Mouse (Mus musculus) layer of hippocampus, postnatal 36 days (tissue): ENCODE measurements around the gene Hnrnpa0. TPM values are rescaled to one million over a fixed set of nuclear protein-coding genes. Genes with fewer than 3 reads are reported as not detected.
"Not testable (repeated sequence)": the region's sequence is repeated elsewhere in the genome, so short reads cannot be mapped to it uniquely, and the experiment has no call there.

Source experiments
- DNase-seq, 2 experiments: peaks; one replicate each; pipeline ENCODE4 v3.0.0; 2022
- total RNA-seq, 2 experiments: library from RNA; stranded (reverse); gene quantifications; 2 replicates each; pipeline ENCODE4 v1.2.3; 2021

Gene Hnrnpa0
- total RNA-seq: 100 to 1,000 TPM; 112 to 119 TPM

DNA sequence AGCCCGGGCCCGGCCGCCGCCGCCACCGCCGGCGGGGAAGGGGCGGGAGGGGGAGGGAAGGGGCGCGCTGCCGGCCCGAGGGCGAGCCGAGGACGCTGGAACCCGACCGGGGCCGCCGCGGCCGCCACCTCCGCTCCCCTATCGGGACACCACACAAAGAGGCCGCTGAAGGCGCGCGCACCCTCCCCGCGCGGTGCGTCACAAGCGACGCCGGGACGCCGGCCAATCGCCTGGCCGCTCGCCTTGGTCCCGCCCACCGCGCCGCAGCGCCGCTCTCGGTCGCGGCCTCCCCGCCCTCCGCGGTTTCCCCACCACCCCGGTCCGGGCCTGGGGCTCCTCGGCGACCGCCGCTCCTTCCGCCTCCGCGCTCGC lies at the start of gene Hnrnpa0:
Hnrnpa0 (minus strand) TSS at position 161 of the 372 bp plus-strand sequence.
- DNase-seq: peak; percentile 93 to 95

GRCm38 (mm10) chr13:58177511-58178208 lies 49.3 kb upstream of the Hnrnpa0 start:
- DNase-seq: peak; percentile 99 to 100

DNA sequence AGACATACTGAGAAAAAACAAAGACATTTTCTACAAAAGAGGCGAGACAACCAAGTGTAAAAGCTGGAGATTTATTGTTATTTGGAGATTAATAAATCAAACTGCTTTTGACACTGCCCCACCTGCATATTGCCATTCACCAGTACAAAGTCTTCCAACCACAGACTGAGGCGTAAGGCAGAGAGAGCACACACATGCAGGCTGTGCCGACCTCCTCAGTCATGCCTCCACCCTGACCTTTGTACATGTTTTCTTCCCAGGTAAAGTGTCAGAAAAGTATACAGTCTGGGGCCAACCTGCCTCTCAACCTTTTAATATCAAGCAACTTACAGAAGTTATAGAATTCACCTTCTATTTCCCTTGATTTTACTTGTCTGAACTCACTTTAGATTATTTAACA lies 47.7 kb upstream of the Hnrnpa0 start:
- no peak for DNase-seq

DNA sequence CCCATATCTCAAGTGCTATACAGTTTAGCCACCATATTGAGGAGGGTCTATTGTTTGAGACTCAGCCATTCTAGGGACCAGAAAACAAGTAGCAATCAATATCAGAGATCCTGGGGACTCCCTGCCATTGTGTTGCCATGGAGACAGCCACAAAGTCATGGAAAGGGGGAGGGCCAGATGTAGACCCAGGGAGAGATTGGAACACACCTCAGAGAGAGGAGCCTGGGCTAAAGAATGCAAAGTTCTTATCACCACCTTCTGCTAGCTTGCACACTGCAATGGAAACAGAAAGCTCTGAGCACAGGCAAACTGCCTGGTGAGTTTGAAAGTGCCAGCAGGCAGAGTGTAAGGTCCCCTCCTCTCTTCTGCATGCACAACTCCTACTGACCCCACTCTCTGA lies 39.8 kb upstream of the Hnrnpa0 start:
- no peak for DNase-seq

GRCm38 (mm10) chr13:58163343-58163742 lies 35.0 kb upstream of the Hnrnpa0 start:
- DNase-seq: no peak

- no peak for DNase-seq
Observed at GRCm38 (mm10) chr13:58160761-58161160, 32.4 kb upstream of the Hnrnpa0 start.

- peak; percentile 83 to 85 for DNase-seq
Observed at GRCm38 (mm10) chr13:58158099-58158912, 29.9 kb upstream of the Hnrnpa0 start.

DNA sequence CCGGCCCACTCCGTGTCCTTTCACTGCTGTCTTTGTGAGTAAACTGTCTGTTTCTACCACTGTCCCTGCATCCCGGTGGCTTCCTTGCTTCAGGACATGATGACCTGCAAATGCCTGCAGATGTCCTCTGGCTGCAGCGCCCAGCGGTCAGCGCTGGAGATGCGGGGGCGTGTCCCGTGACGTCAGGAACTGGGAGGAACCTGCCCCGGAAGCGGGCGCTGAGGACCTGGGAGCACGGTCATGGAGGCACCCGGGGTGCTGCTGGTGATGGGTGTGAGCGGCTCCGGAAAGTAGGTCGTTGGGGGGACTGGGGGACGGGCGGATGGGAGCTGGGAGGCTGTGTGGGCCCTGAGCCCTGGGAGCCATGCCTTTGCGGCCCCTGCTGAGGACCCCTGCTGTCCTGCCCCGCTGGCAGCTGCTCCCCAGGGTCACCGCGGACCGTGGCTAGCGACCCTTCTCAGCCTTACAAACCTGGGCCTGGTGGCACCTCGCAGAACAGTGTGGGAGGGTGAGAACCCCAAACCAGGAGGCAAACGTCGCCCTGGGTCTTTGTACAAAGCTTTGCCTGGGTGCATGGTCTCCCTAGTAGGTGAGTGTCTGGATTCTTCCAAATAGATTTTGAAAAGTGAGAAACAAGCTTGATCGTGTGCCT lies 29.2 kb upstream of the Hnrnpa0 start, which contains the start of gene Idnk:
Idnk (plus strand) TSS at position 203 of the 652 bp plus-strand sequence.
- peak; percentile 79 to 81 for DNase-seq

DNA sequence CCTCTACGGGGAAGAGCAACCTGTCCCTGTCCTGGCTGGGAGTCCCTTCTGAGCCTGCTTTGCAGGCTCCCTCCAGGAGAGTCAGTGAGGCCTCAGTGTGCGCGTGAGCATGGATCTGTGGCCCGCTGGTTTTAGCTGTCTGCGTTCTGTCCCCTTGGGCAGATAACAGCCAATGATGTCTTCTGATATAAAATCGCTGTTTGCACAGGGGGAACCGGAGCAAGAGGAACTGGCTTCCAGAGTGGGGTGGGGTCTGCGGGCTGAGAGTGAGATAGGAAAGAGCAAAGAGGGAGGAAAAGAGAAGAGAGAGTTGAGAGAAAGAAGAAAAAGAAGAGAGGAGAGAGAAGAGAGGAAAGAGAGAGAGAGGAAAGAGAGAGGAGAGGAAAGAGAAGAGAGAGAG lies 28.7 kb upstream of the Hnrnpa0 start:
- DNase-seq: no peak

DNA sequence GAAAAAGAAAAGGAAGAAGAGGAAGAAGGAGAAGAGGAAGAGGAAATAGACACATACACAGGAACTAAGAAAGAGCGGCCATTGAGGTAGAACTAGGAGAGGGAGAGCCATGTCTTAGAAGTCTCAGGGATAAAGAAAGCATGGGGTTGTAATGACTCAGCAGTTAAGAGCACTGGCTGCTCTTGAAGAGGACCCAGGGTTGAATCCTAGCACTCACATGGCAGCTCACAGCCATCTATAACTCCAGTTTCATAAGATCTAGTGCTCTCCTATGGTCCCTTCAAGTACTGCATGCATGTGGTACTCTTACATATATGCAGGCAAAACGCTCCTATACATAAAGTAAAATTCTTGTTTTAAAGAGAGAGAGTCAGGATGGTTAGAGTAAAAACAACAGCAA lies 27.7 kb upstream of the Hnrnpa0 start:
- no peak for DNase-seq

GRCm38 (mm10) chr13:58150442-58150841 lies 22.1 kb upstream of the Hnrnpa0 start:
- no peak for DNase-seq

GRCm38 (mm10) chr13:58149629-58150028 lies 21.3 kb upstream of the Hnrnpa0 start:
- DNase-seq: no peak

- no peak for DNase-seq
Observed at GRCm38 (mm10) chr13:58149033-58149558, 20.7 kb upstream of the Hnrnpa0 start.

DNA sequence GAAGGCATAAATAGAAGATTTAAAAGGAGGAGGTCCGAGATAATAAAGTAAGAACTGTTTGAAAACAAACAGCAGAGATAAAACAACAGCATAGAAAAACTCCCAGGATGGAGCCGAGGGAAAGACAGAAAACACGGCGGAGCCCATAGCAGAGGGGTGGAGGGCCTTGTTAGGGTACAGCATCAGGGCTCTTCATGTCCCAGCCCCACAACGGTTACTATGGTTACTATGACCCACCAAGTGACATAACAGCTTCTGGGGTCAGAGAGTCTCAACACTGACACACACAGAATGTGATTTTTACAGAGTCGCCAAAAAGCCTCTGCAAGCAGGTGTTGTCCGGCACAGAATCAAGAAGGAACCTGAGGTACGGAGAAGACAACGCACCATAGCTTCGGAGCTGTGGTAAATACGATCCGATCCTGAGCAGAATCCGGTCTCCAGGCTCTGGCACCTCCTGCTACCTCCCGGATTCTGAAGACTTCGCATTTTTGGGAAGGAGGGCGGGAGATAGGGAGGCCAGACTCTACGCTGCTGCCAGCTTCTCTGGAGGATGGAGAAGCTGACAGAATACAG lies 20.0 kb upstream of the Hnrnpa0 start:
- no peak for DNase-seq

DNA sequence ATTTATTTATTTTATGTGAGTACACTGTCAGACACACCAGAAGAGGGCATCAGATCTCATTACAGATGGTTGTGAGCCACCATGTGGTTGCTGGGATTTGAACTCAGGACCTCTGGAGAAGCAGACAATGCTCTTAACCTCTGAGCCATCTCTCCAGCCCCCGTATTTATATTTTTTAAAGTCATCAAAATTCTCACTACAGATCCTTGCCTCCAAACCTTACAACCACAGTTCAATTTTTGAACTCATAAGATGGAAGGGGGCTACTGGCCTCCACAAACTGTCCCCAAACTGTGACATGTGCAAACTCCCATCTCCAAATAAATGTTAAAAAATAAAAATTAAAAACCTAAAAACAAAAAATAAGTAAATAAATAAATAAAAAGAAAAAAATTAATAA lies 19.4 kb upstream of the Hnrnpa0 start:
- no peak for DNase-seq

GRCm38 (mm10) chr13:58146603-58147002 lies 18.2 kb upstream of the Hnrnpa0 start:
- not testable (repeated sequence) for DNase-seq

DNA sequence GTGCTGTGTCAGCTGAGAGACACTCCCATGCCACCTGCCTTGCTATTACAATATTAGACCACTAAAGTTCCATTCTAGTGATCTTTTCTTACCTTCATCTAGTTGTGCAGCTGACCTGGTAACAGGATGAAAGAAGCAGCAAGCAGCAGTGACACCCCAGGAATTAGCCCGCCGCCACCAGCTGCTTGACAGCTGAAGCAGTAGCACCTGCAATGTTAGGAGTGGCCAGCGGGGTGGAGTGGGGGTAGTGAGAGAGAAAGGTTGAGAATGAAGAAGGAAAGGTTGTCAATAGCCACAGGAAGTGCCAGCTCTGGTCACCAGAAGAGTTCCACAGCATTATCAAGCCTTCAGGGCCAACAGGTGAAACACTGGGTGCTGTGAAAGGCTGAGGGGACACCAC lies 3.3 kb upstream of the Hnrnpa0 start:
- DNase-seq: no peak

DNA sequence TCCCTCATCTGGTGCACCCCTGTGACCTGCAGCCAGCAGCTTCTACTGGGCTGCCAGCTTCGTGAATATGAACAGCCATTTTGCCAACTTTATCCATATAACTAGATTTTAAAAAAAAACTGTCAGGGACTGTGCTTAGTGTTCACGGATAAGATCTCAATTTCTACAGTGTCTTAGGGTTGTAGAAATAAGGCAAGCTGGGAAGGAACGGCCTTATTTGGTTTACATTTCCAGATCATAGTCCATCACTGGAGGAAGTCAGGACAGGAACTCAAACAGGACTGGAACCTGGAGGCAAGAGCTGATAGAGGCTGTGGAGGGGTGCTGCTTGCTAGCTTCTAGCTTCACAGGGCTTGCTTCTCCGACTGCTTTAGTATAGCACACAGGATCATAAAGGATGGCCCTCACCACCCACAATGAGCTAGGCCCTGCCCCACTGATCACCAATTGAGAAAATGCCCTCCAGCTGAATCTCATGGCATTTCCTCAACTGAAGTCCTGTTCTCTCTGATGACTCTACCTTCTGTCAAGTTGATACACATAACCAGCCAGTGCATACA lies 1.4 kb upstream of the Hnrnpa0 start:
- no peak for DNase-seq

GRCm38 (mm10) chr13:58128768-58129671 lies 664 bp upstream of the Hnrnpa0 start:
- peak; percentile 95 to 96 for DNase-seq

DNA sequence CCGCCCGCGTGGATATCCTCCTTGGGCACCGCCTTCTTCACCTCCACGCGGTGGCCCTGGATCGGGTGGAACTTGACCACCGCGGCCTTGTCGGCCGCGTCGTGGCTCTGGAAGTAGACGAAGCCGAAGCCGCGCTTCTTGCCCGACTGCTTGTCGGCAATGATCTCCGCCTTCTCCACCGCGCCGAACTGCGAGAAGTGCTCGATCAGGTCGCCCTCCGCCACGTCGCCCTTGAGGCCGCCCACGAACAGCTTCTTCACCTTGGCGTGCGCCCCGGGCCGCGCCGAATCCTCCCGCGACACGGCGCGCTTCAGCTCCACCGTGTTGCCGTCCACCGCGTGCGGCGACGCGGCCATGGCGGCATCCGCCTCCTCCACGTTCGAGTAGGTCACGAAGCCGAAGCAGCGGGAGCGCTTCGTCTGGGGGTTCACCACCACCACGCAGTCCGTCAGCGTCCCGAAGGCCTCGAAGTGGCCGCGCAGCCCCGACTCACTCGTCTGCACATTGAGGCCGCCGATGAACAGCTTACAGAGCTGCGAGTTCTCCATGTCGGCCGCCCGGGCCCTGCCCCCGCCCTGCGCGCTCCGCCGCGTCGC lies 492 bp downstream of the Hnrnpa0 start:
- peak; percentile 78 to 79 for DNase-seq
